Mouse (Mus musculus): ENCODE data around the gene Ltb. TPM values are rescaled to one million over a fixed set of nuclear protein-coding genes. Genes with fewer than 3 reads are reported as not detected.

Ltb gene
- polyA plus RNA-seq, 1 experiment from 2014 or later: 0.53 TPM

DNA sequence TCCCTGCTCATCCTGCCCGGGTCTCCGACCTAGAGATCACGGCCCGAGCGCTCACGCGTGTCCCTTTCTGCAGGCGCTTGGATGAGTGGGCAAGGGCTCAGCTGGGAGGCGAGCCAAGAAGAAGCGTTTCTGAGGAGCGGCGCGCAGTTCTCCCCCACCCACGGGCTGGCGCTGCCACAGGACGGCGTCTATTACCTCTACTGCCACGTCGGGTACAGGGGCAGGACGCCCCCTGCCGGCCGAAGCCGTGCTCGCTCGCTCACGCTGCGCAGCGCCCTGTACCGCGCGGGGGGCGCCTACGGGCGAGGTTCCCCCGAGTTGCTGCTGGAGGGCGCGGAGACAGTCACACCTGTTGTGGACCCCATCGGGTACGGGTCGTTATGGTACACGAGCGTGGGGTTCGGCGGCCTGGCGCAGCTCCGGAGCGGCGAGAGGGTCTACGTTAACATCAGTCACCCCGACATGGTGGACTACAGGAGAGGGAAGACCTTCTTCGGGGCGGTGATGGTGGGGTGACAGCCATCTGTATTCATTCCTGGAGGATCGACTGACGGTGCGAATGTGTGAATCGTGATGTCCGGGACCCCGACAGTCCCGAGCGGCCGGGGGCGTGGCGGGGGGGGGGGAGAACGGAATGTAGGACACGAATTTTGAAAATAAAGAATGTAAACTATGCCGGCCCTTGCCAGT, 1.5 kb downstream of the Ltb start:
- Histone ChIP-seq H3K4me2 (peak overlapping the region; percentile 80), H3K4me3 (replicated peaks) (peak overlapping the region; percentile 57), H3K9ac (peak overlapping the region; percentile 62), H3K9me3 (replicated peaks) (no peaks in the 10 kb centered on the region), H3K27me3 (peaks cover 57% of the 10 kb centered on the region), H3K4me1 (replicated peaks) (peaks cover 35% of the 10 kb centered on the region), H3K27ac (no peak overlapping the region), H3K36me3 (no peaks in the 10 kb centered on the region)
- peak; percentile 66 for DNase-seq
- ATAC-seq (ENCODE audit: low read depth): peak; percentile 76
- WGBS (ENCODE audit: insufficient replicate concordance): 2% methylated on average over 66 of the region's 66 CpGs

DNA sequence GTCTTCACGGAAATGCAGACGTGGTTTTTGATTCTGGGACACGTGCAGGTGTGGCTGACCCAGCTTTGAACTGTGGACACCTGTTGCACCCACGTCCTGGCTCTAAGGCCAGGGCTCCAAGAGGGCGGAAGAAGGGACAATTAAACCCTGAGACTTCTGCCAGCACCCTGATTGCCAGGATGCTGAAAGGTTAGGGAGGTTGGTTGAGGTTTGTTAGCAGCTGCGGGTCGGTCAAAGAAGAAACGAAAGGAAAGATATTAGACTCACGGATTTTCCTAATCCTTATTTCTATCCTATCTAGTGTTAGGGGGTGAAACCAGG, 2.0 kb downstream of the Ltb start:
- Histone ChIP-seq H3K9me3 (replicated peaks) (no peaks in the 10 kb centered on the region), H3K4me3 (replicated peaks) (peak overlapping the region; percentile 57), H3K4me2 (peak overlapping the region; percentile 80), H3K27me3 (peaks cover 62% of the 10 kb centered on the region), H3K36me3 (no peaks in the 10 kb centered on the region), H3K4me1 (replicated peaks) (peaks cover 39% of the 10 kb centered on the region), H3K27ac (no peak overlapping the region), H3K9ac (peak overlapping the region; percentile 62; the same call in 1 of the 2 replicates)
- no peak for DNase-seq
- WGBS (ENCODE audit: insufficient replicate concordance): 35% methylated on average over 9 of the region's 9 CpGs
- ATAC-seq (ENCODE audit: low read depth): no peak

DNA sequence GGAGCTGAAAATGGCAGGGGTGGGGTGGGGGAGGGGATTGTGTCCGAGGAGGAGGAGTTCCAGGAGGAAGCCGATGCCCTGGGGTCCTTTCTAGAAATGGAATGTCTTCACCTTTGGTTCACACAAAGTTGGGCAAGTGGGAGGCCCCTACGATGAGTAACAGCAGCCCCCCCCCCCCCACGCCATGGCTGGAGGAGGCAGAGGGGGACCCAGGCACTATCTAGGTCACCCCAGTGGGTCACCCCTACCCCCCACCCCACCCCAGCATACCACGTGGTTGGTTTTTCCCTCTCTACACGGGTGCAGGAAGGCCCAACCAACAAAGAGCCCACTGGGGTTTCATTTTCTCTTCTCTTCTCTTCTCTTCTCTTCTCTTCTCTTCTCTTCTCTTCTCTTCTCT, 2.9 kb downstream of the Ltb start:
- no peaks in the 10 kb centered on the region for H3K36me3 ChIP-seq
- no peaks in the 10 kb centered on the region for H3K9me3 ChIP-seq (replicated peaks)
- DNase-seq (no peak), ATAC-seq (ENCODE audit: low read depth) (no peak)
- H3K27me3 ChIP-seq: peaks cover 71% of the 10 kb centered on the region
- H3K27ac ChIP-seq: no peak overlapping the region
- no peak overlapping the region for H3K4me3 ChIP-seq (replicated peaks)
- H3K9ac ChIP-seq: no peak overlapping the region
- peaks cover 44% of the 10 kb centered on the region for H3K4me1 ChIP-seq (replicated peaks)
- 18% methylated on average over 5 of the region's 6 CpGs for WGBS (ENCODE audit: insufficient replicate concordance)
- H3K4me2 ChIP-seq: no peak overlapping the region

- H3K4me1 ChIP-seq (replicated peaks): peaks cover 44% of the 10 kb centered on the region
- no peak overlapping the region for H3K4me3 ChIP-seq (replicated peaks)
- H3K27me3 ChIP-seq: peaks cover 80% of the 10 kb centered on the region
- no peak overlapping the region for H3K4me2 ChIP-seq
- no peaks in the 10 kb centered on the region for H3K36me3 ChIP-seq
- H3K27ac ChIP-seq: no peak overlapping the region
- ATAC-seq (ENCODE audit: low read depth): no peak
- WGBS (ENCODE audit: insufficient replicate concordance): 54% methylated on average over 7 of the region's 7 CpGs
- no peak overlapping the region for H3K9ac ChIP-seq
- no peaks in the 10 kb centered on the region for H3K9me3 ChIP-seq (replicated peaks)
- no peak for DNase-seq
These were observed 3.8 kb downstream of the Ltb start for GRCm38 (mm10) chr17:35198029-35198428.

- no peak for ATAC-seq (ENCODE audit: low read depth)
- Histone ChIP-seq H3K36me3 (no peaks in the 10 kb centered on the region), H3K27me3 (peaks cover 85% of the 10 kb centered on the region), H3K27ac (no peak overlapping the region), H3K9ac (no peak overlapping the region), H3K4me2 (no peak overlapping the region), H3K4me3 (replicated peaks) (no peak overlapping the region), H3K9me3 (replicated peaks) (no peaks in the 10 kb centered on the region), H3K4me1 (replicated peaks) (peaks cover 41% of the 10 kb centered on the region)
- no peak for DNase-seq
- 59% methylated on average over 8 of the region's 8 CpGs for WGBS (ENCODE audit: insufficient replicate concordance)
These were observed 4.7 kb downstream of the Ltb start for GRCm38 (mm10) chr17:35198946-35199345.

DNA sequence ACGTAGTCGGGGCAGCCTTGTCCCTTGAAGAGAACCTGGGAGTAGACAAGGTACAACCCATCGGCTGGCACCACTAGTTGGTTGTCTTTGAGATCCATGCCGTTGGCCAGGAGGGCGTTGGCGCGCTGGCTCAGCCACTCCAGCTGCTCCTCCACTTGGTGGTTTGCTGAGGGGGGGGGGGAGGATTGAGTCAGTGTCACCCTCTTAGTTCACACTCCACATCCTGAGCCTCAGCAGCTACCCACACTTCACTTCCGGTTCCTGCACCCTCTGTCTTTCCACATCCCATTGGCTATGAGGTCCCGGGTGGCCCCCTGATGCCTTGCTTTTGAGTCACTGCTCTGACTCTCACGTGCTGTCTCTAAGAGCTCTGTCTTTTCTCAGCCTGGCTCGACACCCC, 6.2 kb downstream of the Ltb start:
- Histone ChIP-seq H3K9me3 (replicated peaks) (no peaks in the 10 kb centered on the region), H3K4me3 (replicated peaks) (no peak overlapping the region; the same call in 1 of the 2 replicates), H3K4me1 (replicated peaks) (peaks cover 27% of the 10 kb centered on the region), H3K4me2 (peak overlapping the region; percentile 38), H3K27ac (no peak overlapping the region), H3K36me3 (no peaks in the 10 kb centered on the region), H3K27me3 (peaks cover 85% of the 10 kb centered on the region), H3K9ac (no peak overlapping the region)
- ATAC-seq (ENCODE audit: low read depth) (0 out of 2 replicates have a peak, but pooled peaks have one; percentile 9), DNase-seq (no peak)
- WGBS (ENCODE audit: insufficient replicate concordance): 32% methylated on average over 11 of the region's 11 CpGs

DNA sequence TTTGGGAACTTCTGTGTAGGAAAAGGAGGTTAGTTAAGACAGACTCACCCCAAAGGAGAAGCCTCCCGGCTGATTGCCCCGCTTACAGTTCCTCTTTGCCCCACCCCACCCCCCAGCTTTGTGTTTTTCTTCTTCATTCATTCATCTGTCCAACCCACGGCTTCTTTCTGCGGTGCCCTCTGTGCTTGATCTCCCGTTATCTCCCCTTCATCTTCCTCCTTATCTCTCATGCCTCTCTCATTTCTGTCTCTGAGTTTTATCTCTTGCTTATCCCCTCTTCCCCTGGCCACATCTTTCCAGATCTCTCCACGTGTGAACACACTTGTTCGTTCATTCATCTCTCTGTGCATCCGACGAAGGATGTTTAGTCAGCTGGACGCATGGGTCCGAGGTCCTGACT, 6.9 kb downstream of the Ltb start:
- DNase-seq (no peak), ATAC-seq (ENCODE audit: low read depth) (no peak)
- WGBS (ENCODE audit: insufficient replicate concordance): 15% methylated on average over 11 of the region's 11 CpGs
- no peak overlapping the region for H3K9ac ChIP-seq
- H3K9me3 ChIP-seq (replicated peaks): no peaks in the 10 kb centered on the region
- H3K27me3 ChIP-seq: peaks cover 78% of the 10 kb centered on the region
- H3K27ac ChIP-seq: no peak overlapping the region
- peak overlapping the region; percentile 41 for H3K4me3 ChIP-seq (replicated peaks)
- no peaks in the 10 kb centered on the region for H3K36me3 ChIP-seq
- H3K4me2 ChIP-seq: peak overlapping the region; percentile 38
- H3K4me1 ChIP-seq (replicated peaks): peaks cover 20% of the 10 kb centered on the region

DNA sequence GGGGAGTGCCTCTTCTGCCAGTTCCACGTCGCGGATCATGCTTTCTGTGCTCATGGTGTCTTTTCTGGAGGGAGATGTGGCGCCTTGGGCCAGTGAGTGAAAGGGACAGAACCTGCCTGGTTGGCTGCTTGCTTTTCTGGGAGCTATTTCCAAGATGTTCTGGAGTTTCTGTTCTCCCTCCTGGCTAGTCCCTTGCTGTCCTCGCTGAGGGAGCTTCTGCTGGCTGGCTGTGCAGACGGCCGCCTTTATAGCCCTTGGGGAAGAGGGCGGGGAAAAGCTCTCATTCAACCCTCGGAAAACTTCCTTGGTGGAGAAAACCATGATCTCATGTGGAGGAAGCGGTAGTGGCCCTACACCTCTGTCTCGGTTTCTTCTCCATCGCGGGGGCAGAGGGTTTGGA, 7.5 kb downstream of the Ltb start, which contains the start of gene Tnf:
Gene Tnf (minus strand): TSS at position 221 of the 400 bp plus-strand sequence.
- Histone ChIP-seq H3K27ac (no peak within 1 kb of the TSS), H3K36me3 (no peaks in the 10 kb centered on the region), H3K9ac (no peak within 1 kb of the TSS), H3K27me3 (peaks cover 72% of the 10 kb centered on the region), H3K4me3 (replicated peaks) (peak within 1 kb of the TSS; percentile 41), H3K4me1 (replicated peaks) (peaks cover 14% of the 10 kb centered on the region), H3K4me2 (peak within 1 kb of the TSS; percentile 38), H3K9me3 (replicated peaks) (no peaks in the 10 kb centered on the region)
- WGBS (ENCODE audit: insufficient replicate concordance): 10% methylated on average over 13 of the region's 13 CpGs
- ATAC-seq (ENCODE audit: low read depth) (no peak), DNase-seq (no peak)

DNA sequence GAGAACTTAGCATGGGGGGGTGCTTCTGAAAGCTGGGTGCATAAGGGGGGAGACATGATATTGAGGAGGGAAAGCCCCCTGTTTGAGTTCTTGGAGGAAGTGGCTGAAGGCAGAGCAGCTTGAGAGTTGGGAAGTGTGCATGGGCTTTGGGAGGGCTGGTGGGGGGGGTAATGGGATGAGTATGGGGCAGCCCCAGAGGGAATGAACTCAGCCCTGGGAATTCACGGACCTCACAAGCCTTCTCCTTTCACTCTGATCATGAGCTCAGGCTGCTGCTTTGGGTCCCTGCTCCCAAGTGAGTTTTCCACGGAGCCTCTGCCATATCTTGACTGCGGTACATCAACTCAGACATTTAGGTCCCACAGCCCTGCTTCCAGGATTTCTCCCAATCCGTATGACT, 8.2 kb downstream of the Ltb start:
- no peak for DNase-seq
- WGBS (ENCODE audit: insufficient replicate concordance): 63% methylated on average over 4 of the region's 4 CpGs
- no peak for ATAC-seq (ENCODE audit: low read depth)
- H3K27ac ChIP-seq: no peak overlapping the region
- H3K4me2 ChIP-seq: 0 out of 2 replicates have a peak overlapping the region, but pooled peaks have one; percentile 38
- H3K27me3 ChIP-seq: peaks cover 68% of the 10 kb centered on the region
- H3K36me3 ChIP-seq: no peaks in the 10 kb centered on the region
- peaks cover 14% of the 10 kb centered on the region; the same call in 1 of the 2 replicates for H3K4me1 ChIP-seq (replicated peaks)
- H3K9me3 ChIP-seq (replicated peaks): no peaks in the 10 kb centered on the region
- H3K9ac ChIP-seq: no peak overlapping the region
- no peak overlapping the region for H3K4me3 ChIP-seq (replicated peaks)

- no peak within 1 kb of the TSS for H3K4me2 ChIP-seq
- WGBS (ENCODE audit: insufficient replicate concordance): 32% methylated on average over 20 of the region's 20 CpGs
- H3K4me1 ChIP-seq (replicated peaks): peaks cover 14% of the 10 kb centered on the region; the same call in 1 of the 2 replicates
- H3K4me3 ChIP-seq (replicated peaks): no peak within 1 kb of the TSS
- peaks cover 55% of the 10 kb centered on the region for H3K27me3 ChIP-seq
- no peak within 1 kb of the TSS for H3K9ac ChIP-seq
- ATAC-seq (ENCODE audit: low read depth) (no peak), DNase-seq (no peak)
- H3K9me3 ChIP-seq (replicated peaks): no peaks in the 10 kb centered on the region
- H3K36me3 ChIP-seq: no peaks in the 10 kb centered on the region
- H3K27ac ChIP-seq: no peak within 1 kb of the TSS
These were observed 10.5 kb downstream of the Ltb start, which contains the start of gene Lta for GRCm38 (mm10) chr17:35204494-35205379. Lta (minus strand) TSS chr17:35205351.

DNA sequence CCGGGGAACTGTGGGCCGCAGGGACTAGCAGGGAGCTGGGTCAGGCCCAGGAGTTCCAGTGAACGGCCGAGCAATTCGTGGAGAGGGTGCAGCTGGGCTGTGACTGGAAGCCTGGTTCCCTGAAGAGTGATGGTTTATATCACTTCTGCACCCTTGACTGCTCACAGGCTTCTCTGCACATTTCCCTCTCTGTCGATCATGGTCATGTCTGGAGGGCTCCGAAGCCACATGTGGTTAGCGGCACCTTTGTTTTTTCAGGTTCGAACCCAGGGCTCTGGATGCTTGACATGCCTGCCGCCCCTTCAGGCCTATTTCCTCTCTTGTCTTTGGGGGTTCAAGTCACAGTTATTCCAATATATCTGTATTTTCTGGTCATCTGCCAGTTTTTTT, 11.1 kb downstream of the Ltb start:
- H3K4me3 ChIP-seq (replicated peaks): no peak overlapping the region
- DNase-seq (no peak), ATAC-seq (ENCODE audit: low read depth) (no peak)
- no peak overlapping the region for H3K4me2 ChIP-seq
- H3K27ac ChIP-seq: no peak overlapping the region
- H3K36me3 ChIP-seq: no peaks in the 10 kb centered on the region
- H3K9me3 ChIP-seq (replicated peaks): no peaks in the 10 kb centered on the region
- H3K9ac ChIP-seq: no peak overlapping the region
- H3K4me1 ChIP-seq (replicated peaks): peaks cover 15% of the 10 kb centered on the region; the same call in 1 of the 2 replicates
- 48% methylated on average over 10 of the region's 10 CpGs for WGBS (ENCODE audit: insufficient replicate concordance)
- H3K27me3 ChIP-seq: peaks cover 50% of the 10 kb centered on the region

Data from liver, embryonic 13.5 days (tissue).